Mouse (Mus musculus) kidney, adult 2 months (tissue): ENCODE data around the gene Hist1h4c. TPM values are rescaled to one million over a fixed set of nuclear protein-coding genes. Genes with fewer than 3 reads are reported as not detected.
A peak's percentile ranks its signal among the peaks of the same experiment; 100 is the strongest.

Experiments
- DNase-seq: peaks from one replicate; pipeline ENCODE4 v3.0.0; 2021
- H3K27ac ChIP-seq: fragments of 200-500 bp; 2 replicates; pipeline ENCODE4 v1.5.1; 2012; ENCODE audit warnings: low read depth, low read length, control low read depth, inconsistent platforms; ENCODE audit not compliant: insufficient read depth
- H3K27me3 ChIP-seq: fragments of 200-500 bp; replicated peaks from 2 replicates; pipeline ENCODE4 v1.6.1; 2012; ENCODE audit warnings: mild to moderate bottlenecking, moderate library complexity, low read length, inconsistent platforms; ENCODE audit not compliant: control insufficient read depth, insufficient read depth
- H3K36me3 ChIP-seq: fragments of 200-500 bp; 2 replicates; pipeline ENCODE4 v1.6.1; 2012; ENCODE audit warnings: mild to moderate bottlenecking, moderate library complexity, low read length, inconsistent platforms; ENCODE audit not compliant: control insufficient read depth, insufficient read depth
- H3K4me1 ChIP-seq: fragments of 200-500 bp; 2 replicates; pipeline ENCODE4 v1.6.1; 2011; ENCODE audit warnings: low read length; ENCODE audit not compliant: control insufficient read depth, insufficient read depth
- H3K4me3 ChIP-seq: fragments of 200-500 bp; 2 replicates; pipeline ENCODE4 v1.5.1; 2011; ENCODE audit warnings: mild to moderate bottlenecking, low read depth, low read length, control low read depth; ENCODE audit not compliant: insufficient read depth
- CTCF ChIP-seq: fragments of 200-500 bp; conservative IDR thresholded peaks from 2 replicates; pipeline ENCODE4 v1.5.1; 2011; ENCODE audit warnings: low read depth, mild to moderate bottlenecking, control low read depth, low read length, moderate library complexity, mixed read lengths; ENCODE audit not compliant: insufficient read depth, insufficient read length
- POLR2A ChIP-seq: fragments of 200-500 bp; IDR thresholded peaks from one replicate; pipeline ENCODE4 v1.6.1; 2011; ENCODE audit warnings: low read depth, low read length, control low read depth
- WGBS: fragments of 180-500 bp; shearing (Covaris S2); methylation state at CpG from one replicate; pipeline ENCODE4 v1.1.7; 2018; 5-methylcytosine and 5-hydroxymethylcytosine counted together
- polyA plus RNA-seq: library from polyadenylated mRNA; depleted of rRNA; stranded (reverse); fragments of >200 nt; gene quantifications from 2 replicates; pipeline ENCODE4 v1.2.3, GENCODE M21; 2012

Hist1h4c gene
- polyA plus RNA-seq, 1 experiment: 9.4 TPM

- H3K36me3 ChIP-seq: peaks cover 3% of the 10 kb centered on the region; the same call in 1 of the 2 replicates
- TF ChIP-seq POLR2A: peak; percentile 91
- no peak for TF ChIP-seq CTCF
- H3K27me3 ChIP-seq: no peaks in the 10 kb centered on the region
- H3K4me1 ChIP-seq: peaks cover 4% of the 10 kb centered on the region; the same call in 1 of the 2 replicates
- peak; percentile 94 for DNase-seq
- H3K27ac ChIP-seq: peak within 1 kb of the TSS; percentile 98
- WGBS: under 1% methylated on average over 38 of the region's 38 CpGs
- peak within 1 kb of the TSS; percentile 69 for H3K4me3 ChIP-seq
These were observed 40.4 kb upstream of the Hist1h4c start, which contains the start of gene Hist1h1c for GRCm38 (mm10) chr13:23738677-23739068. Hist1h1c (plus strand) TSS chr13:23738808.

GRCm38 (mm10) chr13:23738041-23738440 is 39.8 kb upstream of the Hist1h4c start:
- no peak overlapping the region for H3K4me3 ChIP-seq
- H3K36me3 ChIP-seq: peaks cover 3% of the 10 kb centered on the region; the same call in 1 of the 2 replicates
- H3K27me3 ChIP-seq: no peaks in the 10 kb centered on the region
- peaks cover 4% of the 10 kb centered on the region; the same call in 1 of the 2 replicates for H3K4me1 ChIP-seq
- peak overlapping the region; percentile 98 for H3K27ac ChIP-seq
- WGBS: 28% methylated on average over 4 of the region's 4 CpGs
- DNase-seq: no peak
- TF ChIP-seq CTCF (no peak), POLR2A (no peak)

- Histone ChIP-seq H3K36me3 (peaks cover 3% of the 10 kb centered on the region; the same call in 1 of the 2 replicates), H3K4me3 (no peak overlapping the region), H3K4me1 (peaks cover 2% of the 10 kb centered on the region; the same call in 1 of the 2 replicates), H3K27ac (no peak overlapping the region), H3K27me3 (no peaks in the 10 kb centered on the region)
- no peak for TF ChIP-seq CTCF
- TF ChIP-seq POLR2A: no peak
- DNase-seq: no peak
- 87% methylated on average over 5 of the region's 5 CpGs for WGBS
These were observed 38.8 kb upstream of the Hist1h4c start for GRCm38 (mm10) chr13:23737091-23737490.

GRCm38 (mm10) chr13:23732156-23732804 is 34.0 kb upstream of the Hist1h4c start:
- WGBS: 23% methylated on average over 8 of the region's 8 CpGs
- DNase-seq: peak; percentile 60

GRCm38 (mm10) chr13:23730479-23730878 is 32.2 kb upstream of the Hist1h4c start:
- Histone ChIP-seq H3K27me3 (no peaks in the 10 kb centered on the region), H3K36me3 (no peaks in the 10 kb centered on the region), H3K27ac (peak overlapping the region; percentile 76; the same call in 1 of the 2 replicates), H3K4me3 (no peak overlapping the region), H3K4me1 (0 out of 2 replicates have a peak, but pooled peaks cover 3% of the 10 kb centered on the region)
- peak; percentile 93 for DNase-seq
- 12% methylated on average over 8 of the region's 8 CpGs for WGBS
- no peak for TF ChIP-seq POLR2A
- TF ChIP-seq CTCF: no peak

More at GRCm38 (mm10) chr13:23732156-23732804, 34.0 kb upstream of the Hist1h4c start:
- Histone ChIP-seq H3K4me1 (0 out of 2 replicates have a peak, but pooled peaks cover 3% of the 10 kb centered on the region), H3K27me3 (no peaks in the 10 kb centered on the region), H3K4me3 (no peak overlapping the region), H3K27ac (no peak overlapping the region), H3K36me3 (no peaks in the 10 kb centered on the region)
- TF ChIP-seq CTCF (peak; percentile 30; the same call in 1 of the 2 replicates), POLR2A (no peak)

- no peak for TF ChIP-seq POLR2A
- no peak for TF ChIP-seq CTCF
- Histone ChIP-seq H3K4me3 (no peak overlapping the region), H3K27ac (no peak overlapping the region), H3K36me3 (no peaks in the 10 kb centered on the region), H3K27me3 (no peaks in the 10 kb centered on the region), H3K4me1 (peaks cover 7% of the 10 kb centered on the region; the same call in 1 of the 2 replicates)
- DNase-seq: no peak
- WGBS: 92% methylated on average over 5 of the region's 5 CpGs
These were observed 31.5 kb upstream of the Hist1h4c start for GRCm38 (mm10) chr13:23729706-23730105.

GRCm38 (mm10) chr13:23729192-23729525 is 30.9 kb upstream of the Hist1h4c start:
- H3K4me1 ChIP-seq: peaks cover 7% of the 10 kb centered on the region; the same call in 1 of the 2 replicates
- DNase-seq: no peak
- H3K36me3 ChIP-seq: no peaks in the 10 kb centered on the region
- H3K27me3 ChIP-seq: no peaks in the 10 kb centered on the region
- TF ChIP-seq POLR2A (no peak), CTCF (no peak)
- H3K4me3 ChIP-seq: no peak overlapping the region
- 77% methylated on average over 9 of the region's 9 CpGs for WGBS
- H3K27ac ChIP-seq: no peak overlapping the region
